Mouse (Mus musculus): ENCODE results near the gene Apaf1.

GRCm38 (mm10) chr10:91027468-91027867 lies 55.1 kb downstream of the Apaf1 start:
- TF ChIP-seq POLR2A (IDR thresholded peaks at IDR 0.05; ENCODE audit: extremely low read depth, insufficient read depth, low read length) (no peak), CTCF (IDR thresholded peaks at IDR 0.05; ENCODE audit: low read depth, low read length) (no peak)
